Mouse (Mus musculus) lung, adult 18-20 months (tissue): ENCODE measurements around the gene Hivep1.

Experiments
- DNase-seq, 2 experiments: peaks; one replicate each; pipeline ENCODE4 v3.0.0; 2022; ENCODE audit warnings: mixed read lengths in 2 of 2

The Hivep1 gene

GRCm38 (mm10) chr13:42116301-42116700, 64.5 kb downstream of the Hivep1 start:
- DNase-seq = no peak

DNA sequence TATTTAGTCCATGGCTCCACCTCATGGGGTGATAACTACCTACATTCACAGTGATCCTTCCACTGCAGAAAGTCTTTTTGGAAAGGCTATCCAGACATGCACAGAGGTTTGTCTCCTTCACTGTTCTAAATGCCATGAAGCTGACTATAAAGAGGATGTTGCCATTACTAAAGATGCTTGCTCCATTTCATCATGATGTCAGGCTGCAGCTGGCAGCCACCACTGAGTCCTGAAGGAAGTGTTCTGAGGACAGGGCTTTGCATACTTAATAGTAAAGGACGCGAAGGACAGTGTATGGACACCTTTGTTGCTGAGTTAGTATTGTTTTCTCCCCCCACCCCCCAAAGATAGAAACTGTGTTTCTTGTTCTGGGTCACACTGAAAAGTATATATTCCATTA, 67.2 kb downstream of the Hivep1 start:
- DNase-seq = no peak

DNA sequence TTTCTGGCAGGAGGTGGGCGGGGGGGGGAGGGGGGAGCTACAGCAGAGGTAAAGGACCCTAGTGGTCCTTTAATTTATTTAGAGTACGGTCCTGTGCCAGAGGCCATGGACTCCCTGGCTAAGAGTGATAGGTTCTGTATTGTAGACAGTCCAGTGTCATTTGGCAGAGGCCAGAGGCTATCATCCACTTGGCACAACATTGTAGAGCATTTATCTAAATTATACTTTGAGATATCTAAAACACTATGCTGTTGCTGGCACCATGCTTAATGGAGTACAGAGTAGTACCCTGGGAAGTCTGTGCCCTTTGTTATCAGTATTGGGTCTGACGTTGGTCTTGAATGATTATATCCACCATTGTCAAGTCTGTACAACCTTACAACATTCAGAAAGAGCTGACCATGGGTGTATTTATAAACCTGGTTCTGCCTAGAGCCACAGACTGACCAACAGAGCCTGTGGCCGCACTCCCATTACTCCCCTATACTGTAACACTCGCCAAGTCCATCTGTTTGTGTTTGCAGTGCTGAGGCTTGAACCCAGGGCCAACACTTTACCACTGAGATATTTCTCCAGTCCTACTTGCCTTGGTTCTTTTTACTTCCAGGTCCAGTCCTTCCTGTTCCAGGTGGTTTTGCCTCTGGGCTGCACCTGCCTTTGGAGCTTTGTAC, 69.4 kb downstream of the Hivep1 start:
- no peak for DNase-seq

- no peak for DNase-seq
Observed at GRCm38 (mm10) chr13:42121777-42122682, 70.2 kb downstream of the Hivep1 start.

DNA sequence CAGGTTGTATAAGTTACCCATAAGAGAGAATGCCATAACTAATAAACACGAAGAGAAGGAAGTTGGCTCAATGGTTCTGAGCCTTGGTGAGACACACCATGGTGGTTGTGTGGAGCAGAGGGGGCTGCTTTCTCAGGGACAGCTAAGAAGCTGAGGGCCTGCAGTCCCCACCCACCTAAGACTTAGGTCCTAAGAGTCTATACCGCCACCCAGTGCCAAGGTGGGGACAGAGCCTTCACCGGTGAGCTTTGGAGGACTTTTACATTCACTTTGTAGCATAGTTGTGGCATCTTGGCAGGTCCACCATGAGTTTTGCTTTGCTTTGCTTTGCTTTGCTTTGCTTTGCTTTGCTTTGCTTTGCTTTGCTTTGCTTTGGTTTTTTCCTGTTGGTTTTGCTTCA, 92.8 kb downstream of the Hivep1 start:
- no peak for DNase-seq

DNA sequence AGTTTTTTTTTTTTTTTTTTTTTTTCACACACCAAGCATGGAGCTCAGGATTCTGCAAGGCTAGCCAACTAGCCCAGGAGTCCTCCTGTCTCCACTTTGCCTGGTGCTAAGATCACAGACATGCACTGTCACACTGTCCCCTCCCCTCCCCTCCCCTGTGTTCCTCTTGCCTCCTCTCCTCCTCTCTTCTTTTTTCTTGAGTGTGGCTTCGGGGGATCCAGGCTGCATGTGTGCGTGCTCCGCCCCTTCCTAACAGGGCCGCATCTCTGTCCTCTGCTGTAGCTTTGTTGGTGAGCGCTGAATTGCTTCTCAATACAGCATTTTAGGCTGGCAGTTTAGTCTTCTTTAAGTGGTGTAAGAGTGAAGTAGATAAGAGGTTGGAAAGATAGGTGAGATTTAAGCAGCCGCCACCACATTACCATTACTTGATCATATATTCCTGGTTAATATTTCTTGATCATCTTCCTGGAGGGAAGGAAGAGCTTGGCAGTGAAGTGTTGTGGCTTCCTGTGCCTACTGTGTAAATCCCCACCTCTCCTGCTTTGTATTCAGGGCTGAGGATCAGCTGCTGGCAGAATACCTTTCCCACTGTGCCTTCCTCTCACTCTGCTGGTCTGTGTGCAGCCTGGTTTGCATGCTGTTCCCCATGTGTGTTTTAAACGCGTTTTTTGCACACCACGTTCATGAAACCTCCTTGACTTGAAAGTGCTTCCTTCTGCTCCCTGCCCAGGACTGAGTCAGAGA, 97.7 kb downstream of the Hivep1 start:
- DNase-seq = no peak

DNA sequence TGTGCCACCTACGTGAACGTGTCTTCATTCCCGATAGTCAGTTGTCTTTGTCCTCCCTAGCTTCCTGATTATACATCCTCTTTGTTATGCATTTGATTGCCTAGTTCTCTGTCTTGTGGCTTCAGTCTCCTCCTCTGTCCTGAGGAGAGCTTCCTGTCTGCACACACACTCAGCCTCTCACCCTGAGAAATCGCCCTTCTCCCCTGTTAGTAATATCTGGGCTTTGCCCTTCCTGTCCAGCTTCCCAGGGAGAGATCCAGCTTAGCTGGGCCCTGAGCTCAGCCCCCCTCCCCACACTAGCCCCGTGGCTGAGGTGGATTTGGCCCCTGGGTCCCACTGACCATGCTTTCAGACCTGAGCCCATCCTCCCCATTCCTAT, 98.2 kb downstream of the Hivep1 start:
- no peak for DNase-seq

GRCm38 (mm10) chr13:42150462-42151127, 98.8 kb downstream of the Hivep1 start:
- DNase-seq = no peak

GRCm38 (mm10) chr13:42158259-42158658, 106.4 kb downstream of the Hivep1 start:
- DNase-seq = no peak

DNA sequence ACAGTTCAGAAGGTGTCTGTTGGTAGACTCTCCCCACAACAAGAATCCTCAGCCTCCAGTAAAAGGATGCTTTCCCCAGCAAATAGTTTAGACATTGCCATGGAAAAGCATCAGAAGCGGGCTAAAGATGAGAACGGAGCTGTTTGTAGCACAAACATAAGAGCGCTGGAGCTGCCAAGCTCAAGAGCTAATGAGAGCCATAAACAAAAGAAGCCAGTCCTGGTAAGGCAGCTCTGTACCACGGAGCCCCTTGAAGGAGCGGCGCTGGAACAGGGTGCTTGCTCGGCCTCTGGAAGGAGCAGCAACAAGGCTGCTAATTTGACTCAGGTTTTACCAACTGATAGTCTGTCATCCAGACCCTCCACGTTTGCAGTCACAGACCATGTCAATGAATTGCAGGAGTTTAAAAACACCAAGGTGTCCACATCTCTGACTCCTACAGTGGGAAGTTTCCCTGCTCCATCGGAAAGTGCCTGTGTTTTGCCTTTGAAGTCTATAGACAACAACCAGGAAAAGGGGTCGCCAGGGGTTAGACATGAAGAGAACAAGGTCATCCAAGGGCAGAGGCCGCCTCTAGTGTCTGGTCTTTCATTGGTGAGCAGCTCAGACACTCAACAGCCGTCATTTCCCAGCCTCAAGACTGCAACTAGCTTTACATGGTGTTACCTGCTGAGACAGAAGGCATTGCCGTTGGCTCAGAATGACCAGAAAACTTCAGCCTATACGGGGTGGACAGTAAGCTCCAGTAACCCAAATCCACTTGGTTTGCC, 107.8 kb downstream of the Hivep1 start:
- no peak for DNase-seq

DNA sequence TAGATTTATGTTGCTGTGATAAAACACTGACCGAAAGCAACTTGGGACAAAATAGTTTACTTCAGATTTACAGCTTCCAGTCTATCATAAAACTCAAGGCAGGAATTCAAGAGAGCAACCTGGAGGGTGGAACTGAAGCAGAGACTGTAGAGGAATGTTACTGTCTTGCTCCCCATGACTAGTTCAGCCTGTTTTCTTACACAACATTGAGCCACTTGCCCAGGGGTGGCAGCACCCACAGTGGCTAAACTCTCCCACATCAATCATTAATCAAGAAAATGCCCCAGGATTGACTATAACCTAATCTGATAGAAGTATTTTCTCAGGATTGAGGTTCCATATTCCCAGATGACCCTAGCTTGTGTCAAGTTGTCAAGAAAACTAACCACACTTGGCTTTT, 119.0 kb downstream of the Hivep1 start:
- DNase-seq = no peak

- DNase-seq = peak in 1 of 2 experiments; percentile 21
Observed at GRCm38 (mm10) chr13:42174827-42175420, 123.1 kb downstream of the Hivep1 start.

GRCm38 (mm10) chr13:42182635-42183034, 130.8 kb downstream of the Hivep1 start:
- no peak for DNase-seq

GRCm38 (mm10) chr13:42184131-42184530, 132.3 kb downstream of the Hivep1 start:
- DNase-seq = no peak

DNA sequence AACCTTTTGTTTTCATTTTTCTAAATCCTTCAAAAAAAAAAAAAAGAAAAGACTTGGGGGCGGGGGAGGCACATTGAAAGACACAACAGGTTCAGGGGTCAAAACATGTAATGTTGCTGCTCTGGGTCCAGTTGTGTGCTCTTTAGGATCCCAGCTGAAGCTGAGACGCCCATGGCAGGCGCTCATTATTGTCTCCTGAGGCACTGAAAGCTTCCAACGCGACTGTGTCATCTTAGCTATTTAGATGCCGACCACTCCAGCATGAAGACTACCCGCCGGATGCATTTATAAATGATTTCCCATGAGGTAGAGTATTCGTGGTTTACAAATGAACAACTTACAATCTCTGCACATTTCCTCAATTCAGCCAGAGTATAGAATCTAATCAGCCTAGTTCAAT, 141.2 kb downstream of the Hivep1 start:
- DNase-seq = no peak

DNA sequence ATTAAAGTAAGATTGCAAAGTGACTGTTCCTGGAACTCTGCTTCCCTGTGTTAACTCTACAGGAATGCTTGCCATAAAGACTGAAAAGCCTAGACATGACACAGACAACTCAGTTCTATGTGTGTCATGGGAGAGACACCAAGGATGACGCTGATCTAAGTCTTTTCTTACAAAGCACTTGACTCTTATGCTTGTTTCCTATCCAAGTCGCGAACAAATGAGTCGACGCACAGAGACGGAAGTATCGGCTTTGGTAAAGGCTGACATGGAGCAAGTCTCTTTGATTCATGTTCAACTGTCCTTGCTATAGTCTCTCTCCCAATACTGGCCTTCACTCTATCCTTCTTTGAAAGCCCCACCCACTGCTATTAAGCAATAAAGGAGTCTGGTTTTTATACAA, 143.8 kb downstream of the Hivep1 start:
- no peak for DNase-seq

GRCm38 (mm10) chr13:42197656-42198055, 145.8 kb downstream of the Hivep1 start:
- DNase-seq = no peak

GRCm38 (mm10) chr13:42213556-42213955, 161.7 kb downstream of the Hivep1 start:
- DNase-seq = no peak

GRCm38 (mm10) chr13:42222401-42222800, 170.6 kb downstream of the Hivep1 start:
- DNase-seq = no peak

DNA sequence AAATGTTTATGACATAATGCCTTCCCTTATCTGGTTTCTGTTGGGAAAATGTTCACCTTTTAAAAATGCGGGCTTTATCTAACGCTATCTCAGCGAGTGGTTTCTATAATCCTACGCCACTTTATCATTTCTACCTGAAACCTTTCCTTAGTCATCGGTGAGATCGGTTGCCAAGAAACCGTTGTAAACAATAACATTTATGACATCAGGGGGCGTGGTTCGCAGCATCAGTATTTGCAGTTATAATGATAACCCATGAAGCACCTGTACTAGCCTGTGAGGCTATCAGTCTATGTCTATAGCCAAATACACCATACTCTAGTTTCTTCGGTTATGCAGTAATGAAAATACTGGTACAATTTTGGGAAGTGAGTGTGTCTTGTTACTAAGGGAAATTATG, 177.0 kb downstream of the Hivep1 start:
- no peak for DNase-seq

DNA sequence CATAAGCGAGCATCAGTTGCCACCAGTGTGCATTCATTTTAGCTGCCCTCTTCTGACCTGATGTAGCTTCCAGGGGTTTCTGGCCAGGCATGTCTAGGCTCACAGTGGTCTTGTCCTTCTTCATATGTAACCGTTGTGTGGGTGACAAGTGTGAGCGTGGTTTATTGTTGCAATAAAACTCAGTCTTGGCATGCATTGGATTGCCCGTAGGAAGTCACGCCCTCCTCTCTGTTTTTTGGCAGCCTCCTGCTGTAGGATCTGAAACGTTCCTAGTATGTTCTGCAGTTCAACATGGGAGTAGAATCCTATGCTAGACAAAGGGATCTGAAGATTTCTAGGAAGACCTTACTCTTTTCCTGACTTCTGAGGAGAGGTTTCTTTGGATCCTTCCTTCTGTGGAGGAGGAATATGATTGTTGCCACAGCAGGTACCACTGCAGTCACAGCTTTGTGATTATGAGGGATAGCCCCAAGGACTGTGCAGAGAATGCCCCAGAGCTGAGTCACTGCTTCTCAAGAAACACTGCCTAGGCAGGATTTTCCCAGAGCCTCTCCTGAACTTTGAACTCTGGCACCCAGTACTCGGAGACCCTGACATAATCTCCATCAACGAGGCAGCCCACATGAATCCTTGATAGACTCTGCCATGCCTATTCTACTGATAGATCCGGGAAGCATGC, 182.1 kb downstream of the Hivep1 start:
- DNase-seq = peak in 1 of 2 experiments; percentile 5
